Mouse (Mus musculus) intestine, embryonic 15.5 days (tissue): ENCODE results near the gene Utp6. TPM values are rescaled to one million over a fixed set of nuclear protein-coding genes. Genes with fewer than 3 reads are reported as not detected.

Source experiments
- ATAC-seq: fragments of 200-750 bp; cut with Nextera tagmentation; 2 replicates; pipeline ENCODE4 v1.8.0; 2017; ENCODE audit warnings: moderate TSS enrichment, moderate library complexity
- H3K27ac ChIP-seq: fragments of 300-500 bp; sonication (generic); 2 replicates; pipeline ENCODE4 v1.5.1; 2015; ENCODE audit warnings: mild to moderate bottlenecking, inconsistent platforms
- H3K27me3 ChIP-seq: fragments of 300-500 bp; sonication (generic); replicated peaks from 2 replicates; pipeline ENCODE4 v1.6.1; 2015; ENCODE audit warnings: inconsistent platforms
- H3K36me3 ChIP-seq: fragments of 300-500 bp; sonication (generic); 2 replicates; pipeline ENCODE4 v1.6.1; 2015; ENCODE audit warnings: inconsistent platforms
- H3K4me1 ChIP-seq: fragments of 300-500 bp; sonication (generic); replicated peaks from 2 replicates; pipeline ENCODE4 v1.6.1; 2015; ENCODE audit warnings: inconsistent platforms
- H3K4me2 ChIP-seq: fragments of 300-500 bp; sonication (generic); replicated peaks from 2 replicates; pipeline ENCODE4 v1.6.1; 2015; ENCODE audit warnings: mild to moderate bottlenecking, inconsistent platforms
- H3K4me3 ChIP-seq: fragments of 300-500 bp; sonication (generic); replicated peaks from 2 replicates; pipeline ENCODE4 v1.5.1; 2015; ENCODE audit warnings: inconsistent platforms
- H3K9ac ChIP-seq: fragments of 300-500 bp; sonication (generic); 2 replicates; pipeline ENCODE4 v1.6.1; 2015; ENCODE audit warnings: inconsistent platforms
- H3K9me3 ChIP-seq: fragments of 300-500 bp; sonication (generic); 2 replicates; pipeline ENCODE4 v1.6.1; 2016; ENCODE audit warnings: inconsistent platforms
- WGBS: fragments of 180-500 bp; shearing (Covaris S2); methylation state at CpG from one replicate; pipeline ENCODE4 v1.1.7; 2015; 5-methylcytosine and 5-hydroxymethylcytosine counted together
- polyA plus RNA-seq: library from polyadenylated mRNA; unstranded; fragments of >200 nt; fragmentation: Nextera tagmentation; extraction: Ambion mirVana; gene quantifications from 2 replicates; pipeline ENCODE4 v1.2.1, GENCODE M21; 2015

Utp6 gene
- polyA plus RNA-seq, 1 experiment from 2014 or later = 50.0 TPM

DNA sequence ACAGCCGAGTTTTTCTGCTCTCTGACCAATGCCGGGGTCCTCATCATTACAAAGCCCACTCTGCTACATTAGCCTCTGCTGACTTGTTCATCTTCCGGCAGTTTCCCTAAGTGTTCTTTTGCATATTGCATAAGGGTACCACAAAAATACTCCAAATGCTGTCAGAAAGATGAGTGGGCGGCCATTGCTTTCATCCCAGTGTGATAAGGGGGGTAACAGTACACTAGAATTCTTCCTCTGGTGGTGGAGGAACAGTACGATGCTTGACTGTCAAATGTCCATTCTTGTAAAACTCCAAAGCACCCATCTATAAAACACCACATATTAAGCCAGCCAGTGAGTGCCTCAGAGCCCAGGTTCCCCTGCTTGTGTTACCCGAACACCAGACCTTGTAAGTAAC is 69.9 kb downstream of the Utp6 start:
- H3K27ac ChIP-seq = no peak overlapping the region
- no peak for ATAC-seq
- H3K9ac ChIP-seq = no peak overlapping the region
- no peaks in the 10 kb centered on the region for H3K4me1 ChIP-seq
- WGBS = 89% methylated on average over 6 of the region's 6 CpGs
- H3K4me2 ChIP-seq = no peak overlapping the region
- no peaks in the 10 kb centered on the region for H3K9me3 ChIP-seq
- no peaks in the 10 kb centered on the region for H3K36me3 ChIP-seq
- H3K4me3 ChIP-seq = no peak overlapping the region
- no peaks in the 10 kb centered on the region for H3K27me3 ChIP-seq

DNA sequence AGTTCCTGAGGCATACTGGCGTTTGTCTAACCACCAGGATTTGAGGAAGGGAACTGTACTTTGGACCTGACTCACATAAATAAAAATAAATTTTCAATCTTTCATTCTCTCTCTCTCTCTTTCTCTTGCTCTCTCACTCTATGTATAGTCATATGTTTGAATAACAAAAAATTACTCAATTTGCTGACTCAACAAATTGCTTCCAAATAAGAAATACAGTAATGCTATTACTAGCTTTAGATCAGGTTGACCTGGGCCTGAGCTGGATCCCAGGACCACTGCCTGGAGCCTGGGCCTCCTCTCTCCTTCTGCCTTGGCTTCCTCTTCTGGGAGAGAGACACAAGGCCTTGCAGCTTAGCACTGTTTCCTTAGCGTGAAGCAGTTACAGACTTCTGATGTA is 71.4 kb downstream of the Utp6 start:
- H3K27ac ChIP-seq = no peak overlapping the region
- H3K9ac ChIP-seq = no peak overlapping the region
- no peak overlapping the region for H3K4me2 ChIP-seq
- ATAC-seq = no peak
- 75% methylated on average over 2 of the region's 2 CpGs for WGBS
- no peaks in the 10 kb centered on the region for H3K27me3 ChIP-seq
- H3K4me1 ChIP-seq = no peaks in the 10 kb centered on the region
- no peaks in the 10 kb centered on the region for H3K36me3 ChIP-seq
- H3K4me3 ChIP-seq = no peak overlapping the region
- H3K9me3 ChIP-seq = no peaks in the 10 kb centered on the region

DNA sequence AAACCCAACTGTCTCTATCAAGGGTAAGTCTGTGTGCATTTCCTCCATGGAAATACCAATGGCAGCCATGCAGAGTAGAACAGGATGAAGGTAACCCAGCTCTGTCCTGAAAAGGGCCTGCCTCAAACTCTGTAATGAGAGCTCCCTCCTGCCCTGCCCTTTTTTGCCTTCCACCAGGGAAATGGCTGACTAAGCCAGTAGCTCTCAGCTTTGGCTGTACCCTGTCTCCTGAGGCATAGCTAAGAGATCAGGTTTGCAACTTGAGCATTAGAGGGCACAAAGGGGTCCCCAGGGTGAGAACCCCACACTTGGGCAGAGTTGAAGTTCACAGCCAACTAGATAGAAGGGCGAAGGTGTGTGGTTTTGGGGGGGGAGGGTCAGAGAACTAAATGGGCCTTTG is 75.2 kb downstream of the Utp6 start:
- H3K4me3 ChIP-seq = no peak overlapping the region
- no peak overlapping the region for H3K9ac ChIP-seq
- no peaks in the 10 kb centered on the region for H3K27me3 ChIP-seq
- H3K9me3 ChIP-seq = no peaks in the 10 kb centered on the region
- no peak for ATAC-seq
- H3K27ac ChIP-seq = no peak overlapping the region
- H3K4me1 ChIP-seq = 0 out of 2 replicates have a peak, but pooled peaks cover 2% of the 10 kb centered on the region
- 96% methylated on average over 1 of the region's 1 CpGs for WGBS
- H3K4me2 ChIP-seq = no peak overlapping the region
- no peaks in the 10 kb centered on the region for H3K36me3 ChIP-seq

DNA sequence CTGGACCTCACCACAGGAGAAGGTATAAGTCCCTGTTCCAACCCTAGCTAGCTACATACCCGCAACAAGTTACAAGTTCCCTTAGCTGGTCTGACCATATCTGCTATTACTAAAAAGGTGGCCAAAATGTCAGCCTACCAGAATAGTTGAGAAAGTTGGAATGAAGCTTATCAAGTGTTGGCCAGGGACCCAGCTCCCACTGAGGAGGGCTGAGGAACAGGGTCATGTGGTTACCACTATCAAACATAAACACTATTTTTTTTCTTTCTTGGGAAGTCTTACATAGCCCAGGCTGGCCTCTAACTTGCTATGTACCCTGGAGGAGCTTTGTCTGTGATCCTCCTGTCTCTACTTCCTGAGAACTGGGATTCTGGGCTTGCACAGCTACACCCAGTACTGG is 75.8 kb downstream of the Utp6 start:
- no peak overlapping the region for H3K9ac ChIP-seq
- H3K4me2 ChIP-seq = no peak overlapping the region
- peak; percentile 20; the same call in 1 of the 2 replicates for ATAC-seq
- H3K4me3 ChIP-seq = no peak overlapping the region
- H3K27ac ChIP-seq = peak overlapping the region; percentile 36; the same call in 1 of the 2 replicates
- 0 out of 2 replicates have a peak, but pooled peaks cover 2% of the 10 kb centered on the region for H3K4me1 ChIP-seq
- H3K27me3 ChIP-seq = no peaks in the 10 kb centered on the region
- WGBS = 95% methylated on average over 1 of the region's 1 CpGs
- H3K9me3 ChIP-seq = no peaks in the 10 kb centered on the region
- no peaks in the 10 kb centered on the region for H3K36me3 ChIP-seq

DNA sequence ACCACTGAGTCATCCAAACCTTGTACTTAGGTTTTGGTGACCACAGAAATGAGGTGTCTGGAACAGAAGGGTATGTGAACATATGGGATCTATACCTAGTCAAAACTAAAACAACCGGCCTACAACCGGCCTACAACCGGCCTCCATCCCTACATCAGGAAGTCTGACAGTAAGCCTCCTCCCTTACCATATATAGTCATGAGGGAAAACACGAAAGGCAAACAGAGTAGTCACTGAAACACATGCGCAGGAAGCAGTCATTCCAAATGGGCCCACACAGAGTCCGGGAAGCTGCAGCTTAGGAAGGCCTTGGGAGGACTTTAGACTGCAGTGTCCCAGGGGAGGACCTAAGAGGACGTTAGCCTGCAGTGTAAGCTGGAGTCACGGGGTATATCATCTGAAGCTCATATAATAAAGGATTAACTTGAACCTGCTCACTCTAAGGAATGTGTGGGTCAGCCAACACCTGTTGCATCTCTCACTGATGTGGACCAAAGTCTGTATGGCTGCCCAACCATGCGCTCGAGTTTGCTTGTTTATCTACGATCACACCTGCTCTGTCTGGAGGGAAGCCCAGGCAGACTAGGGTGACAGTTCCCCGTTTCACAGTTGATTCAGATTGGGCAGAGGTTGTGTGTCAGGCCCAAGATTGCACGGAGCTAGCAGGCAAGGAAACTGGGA is 76.3 kb downstream of the Utp6 start:
- peak; percentile 75 for ATAC-seq
- H3K4me1 ChIP-seq = 0 out of 2 replicates have a peak, but pooled peaks cover 2% of the 10 kb centered on the region
- H3K9ac ChIP-seq = no peak overlapping the region
- no peak overlapping the region for H3K4me3 ChIP-seq
- H3K27me3 ChIP-seq = no peaks in the 10 kb centered on the region
- H3K36me3 ChIP-seq = no peaks in the 10 kb centered on the region
- no peak overlapping the region for H3K4me2 ChIP-seq
- H3K9me3 ChIP-seq = no peaks in the 10 kb centered on the region
- H3K27ac ChIP-seq = peak overlapping the region; percentile 36; the same call in 1 of the 2 replicates
- 59% methylated on average over 13 of the region's 13 CpGs for WGBS

DNA sequence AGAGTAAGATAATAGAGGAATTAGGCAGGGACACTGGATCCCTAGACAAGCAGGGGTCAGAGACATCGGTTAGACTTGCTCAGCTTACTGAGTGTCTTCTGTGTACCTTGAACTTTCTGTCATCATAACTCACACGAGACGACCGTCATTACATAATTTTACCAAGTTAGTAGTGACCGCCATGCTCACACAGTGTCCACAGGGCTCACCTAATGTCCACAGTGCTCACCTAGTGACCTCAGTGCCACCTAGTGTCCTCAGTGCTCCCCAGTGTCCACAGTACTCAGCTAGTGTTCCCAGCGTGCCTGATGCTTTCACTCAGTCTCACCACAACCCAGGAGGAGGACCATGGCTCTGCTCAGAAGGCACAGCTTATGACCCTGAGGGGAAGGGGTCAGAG is 77.4 kb downstream of the Utp6 start:
- Histone ChIP-seq H3K4me1 (0 out of 2 replicates have a peak, but pooled peaks cover 2% of the 10 kb centered on the region), H3K9ac (no peak overlapping the region), H3K9me3 (no peaks in the 10 kb centered on the region), H3K36me3 (no peaks in the 10 kb centered on the region), H3K4me2 (no peak overlapping the region), H3K27ac (no peak overlapping the region), H3K27me3 (no peaks in the 10 kb centered on the region), H3K4me3 (no peak overlapping the region)
- ATAC-seq = no peak
- 85% methylated on average over 6 of the region's 6 CpGs for WGBS

Other genes starting within 250 kb of the Utp6 start
- 19.2 and 22.6 TPM in 2 replicates for gene Suz12, start 30.7 kb upstream of the Utp6 start, polyA plus RNA-seq
- 26.4 and 31.7 TPM in 2 replicates for gene Crlf3, start 118.6 kb upstream of the Utp6 start, polyA plus RNA-seq
- gene Atad5, start 127.0 kb upstream of the Utp6 start, polyA plus RNA-seq = 7.3 and 8.9 TPM in 2 replicates
- 30.9 and 33.8 TPM in 2 replicates for gene Tefm, start 179.8 kb upstream of the Utp6 start, polyA plus RNA-seq
- 3.6 and 4.2 TPM in 2 replicates for gene Adap2, start 191.7 kb upstream of the Utp6 start, polyA plus RNA-seq
- 10.1 and 10.8 TPM in 2 replicates for gene Rnf135, start 221.5 kb upstream of the Utp6 start, polyA plus RNA-seq
- gene Rhot1, start 246.6 kb upstream of the Utp6 start, polyA plus RNA-seq = 43.2 and 46.6 TPM in 2 replicates